Mouse (Mus musculus): ENCODE results near the gene Slc25a3. TPM values are rescaled to one million over a fixed set of nuclear protein-coding genes. Genes with fewer than 3 reads are reported as not detected.
A peak's percentile ranks its signal among the peaks of the same experiment; 100 is the strongest.

The Slc25a3 gene
- polyA plus RNA-seq, 1 experiment = 491 TPM

GRCm38 (mm10) chr10:91082550-91083392 lies 41.1 kb downstream of the Slc25a3 start, which contains the start of the genes Apaf1 and Ikbip:
Apaf1 (minus strand) TSS chr10:91082770.
Ikbip (plus strand) TSS chr10:91082940.
- peak within 1 kb of the TSS; percentile 82 for H3K4me3 ChIP-seq (ENCODE audit: insufficient read depth, low read depth, low read length)

GRCm38 (mm10) chr10:91081959-91082507 lies 41.8 kb downstream of the Slc25a3 start:
- Histone ChIP-seq H3K4me3 (ENCODE audit: insufficient read depth, low read depth, low read length) (peak overlapping the region; percentile 74), H3K4me1 (ENCODE audit: control insufficient read depth, insufficient read depth, insufficient read length, low read length) (no peaks in the 10 kb centered on the region), H3K27ac (replicated peaks; ENCODE audit: low read depth, low read length) (peak overlapping the region; percentile 73)

More at GRCm38 (mm10) chr10:91082550-91083392, 41.1 kb downstream of the Slc25a3 start, which contains the start of the genes Apaf1 and Ikbip:
- Histone ChIP-seq H3K4me1 (ENCODE audit: control insufficient read depth, insufficient read depth, insufficient read length, low read length) (no peaks in the 10 kb centered on the region), H3K27ac (replicated peaks; ENCODE audit: low read depth, low read length) (peak within 1 kb of the TSS; percentile 73)

GRCm38 (mm10) chr10:91080540-91080939 lies 43.3 kb downstream of the Slc25a3 start:
- no peaks in the 10 kb centered on the region for H3K4me1 ChIP-seq (ENCODE audit: control insufficient read depth, insufficient read depth, insufficient read length, low read length)
- no peak overlapping the region for H3K4me3 ChIP-seq (ENCODE audit: insufficient read depth, low read depth, low read length)
- no peak overlapping the region for H3K27ac ChIP-seq (replicated peaks; ENCODE audit: low read depth, low read length)

GRCm38 (mm10) chr10:91076667-91077066 lies 47.2 kb downstream of the Slc25a3 start:
- Histone ChIP-seq H3K4me3 (ENCODE audit: insufficient read depth, low read depth, low read length) (no peak overlapping the region), H3K27ac (replicated peaks; ENCODE audit: low read depth, low read length) (no peak overlapping the region), H3K4me1 (ENCODE audit: control insufficient read depth, insufficient read depth, insufficient read length, low read length) (no peaks in the 10 kb centered on the region)

GRCm38 (mm10) chr10:91073345-91073744 lies 50.5 kb downstream of the Slc25a3 start:
- Histone ChIP-seq H3K27ac (replicated peaks; ENCODE audit: low read depth, low read length) (no peak overlapping the region), H3K4me1 (ENCODE audit: control insufficient read depth, insufficient read depth, insufficient read length, low read length) (no peaks in the 10 kb centered on the region), H3K4me3 (ENCODE audit: insufficient read depth, low read depth, low read length) (no peak overlapping the region)

GRCm38 (mm10) chr10:91071768-91072167 lies 52.1 kb downstream of the Slc25a3 start:
- Histone ChIP-seq H3K4me1 (ENCODE audit: control insufficient read depth, insufficient read depth, insufficient read length, low read length) (no peaks in the 10 kb centered on the region), H3K4me3 (ENCODE audit: insufficient read depth, low read depth, low read length) (no peak overlapping the region), H3K27ac (replicated peaks; ENCODE audit: low read depth, low read length) (no peak overlapping the region)

Other genes starting within 250 kb of the Slc25a3 start
- gene Apaf1, start 41.3 kb downstream of the Slc25a3 start, polyA plus RNA-seq (2012; ENCODE audit: insufficient read depth, insufficient read length, missing spikeins) = 2.5 and 2.9 TPM in 2 replicates
- gene Ikbip, start 41.1 kb downstream of the Slc25a3 start, polyA plus RNA-seq (2012; ENCODE audit: insufficient read depth, insufficient read length, missing spikeins) = 20.3 and 23.8 TPM in 2 replicates
- 10.0 and 16.6 TPM in 2 replicates for gene Tmpo, start 57.3 kb upstream of the Slc25a3 start, polyA plus RNA-seq (2012; ENCODE audit: insufficient read depth, insufficient read length, missing spikeins)

All from brown adipose tissue, adult 24 weeks (tissue).